Mouse (Mus musculus): Measurements from ENCODE around the gene Nop53. TPM values are rescaled to one million over a fixed set of nuclear protein-coding genes. Genes with fewer than 3 reads are reported as not detected.
"Not testable (repeated sequence)": the region's sequence is repeated elsewhere in the genome, so short reads cannot be mapped to it uniquely, and the experiment has no call there.

Nop53 gene
- total RNA-seq, 1 experiment from 2014 or later, result 260 TPM

- no peak for ATAC-seq (ENCODE audit: extremely low read depth, insufficient number of reproducible peaks, low FRiP score, poor library complexity, severe bottlenecking)
Observed at GRCm38 (mm10) chr7:15933437-15934359, 12.2 kb downstream of the Nop53 start.

- ATAC-seq (ENCODE audit: extremely low read depth, insufficient number of reproducible peaks, low FRiP score, poor library complexity, severe bottlenecking), result no peak
Observed at GRCm38 (mm10) chr7:15931635-15932034, 14.2 kb downstream of the Nop53 start.

- no peak for ATAC-seq (ENCODE audit: extremely low read depth, insufficient number of reproducible peaks, low FRiP score, poor library complexity, severe bottlenecking)
Observed at GRCm38 (mm10) chr7:15930543-15930942, 15.3 kb downstream of the Nop53 start.

GRCm38 (mm10) chr7:15929910-15930309 is 16.0 kb downstream of the Nop53 start:
- ATAC-seq (ENCODE audit: extremely low read depth, insufficient number of reproducible peaks, low FRiP score, poor library complexity, severe bottlenecking), result peak; percentile 69

GRCm38 (mm10) chr7:15922220-15922773 is 23.6 kb downstream of the Nop53 start, which contains the start of gene Selenow:
Gene Selenow, minus strand, starts transcription at chr7:15922402.
- peak; percentile 83 for ATAC-seq (ENCODE audit: extremely low read depth, insufficient number of reproducible peaks, low FRiP score, poor library complexity, severe bottlenecking)

GRCm38 (mm10) chr7:15921796-15922195 is 24.1 kb downstream of the Nop53 start:
- ATAC-seq (ENCODE audit: extremely low read depth, insufficient number of reproducible peaks, low FRiP score, poor library complexity, severe bottlenecking), result 0 out of 2 replicates have a peak, but pooled peaks have one; percentile 8

GRCm38 (mm10) chr7:15920645-15921190 is 25.2 kb downstream of the Nop53 start:
- ATAC-seq (ENCODE audit: extremely low read depth, insufficient number of reproducible peaks, low FRiP score, poor library complexity, severe bottlenecking), result no peak

- ATAC-seq (ENCODE audit: extremely low read depth, insufficient number of reproducible peaks, low FRiP score, poor library complexity, severe bottlenecking), result no peak
Observed at GRCm38 (mm10) chr7:15919947-15920346, 25.9 kb downstream of the Nop53 start.

- no peak for ATAC-seq (ENCODE audit: extremely low read depth, insufficient number of reproducible peaks, low FRiP score, poor library complexity, severe bottlenecking)
Observed at GRCm38 (mm10) chr7:15918371-15918770, 27.5 kb downstream of the Nop53 start.

- no peak for ATAC-seq (ENCODE audit: extremely low read depth, insufficient number of reproducible peaks, low FRiP score, poor library complexity, severe bottlenecking)
Observed at GRCm38 (mm10) chr7:15916996-15917395, 28.9 kb downstream of the Nop53 start.

GRCm38 (mm10) chr7:15916134-15916723 is 29.6 kb downstream of the Nop53 start:
- ATAC-seq (ENCODE audit: extremely low read depth, insufficient number of reproducible peaks, low FRiP score, poor library complexity, severe bottlenecking), result no peak

GRCm38 (mm10) chr7:15915695-15916094 is 30.2 kb downstream of the Nop53 start:
- ATAC-seq (ENCODE audit: extremely low read depth, insufficient number of reproducible peaks, low FRiP score, poor library complexity, severe bottlenecking), result not testable (repeated sequence)

- ATAC-seq (ENCODE audit: extremely low read depth, insufficient number of reproducible peaks, low FRiP score, poor library complexity, severe bottlenecking), result no peak
Observed at GRCm38 (mm10) chr7:15914751-15915150, 31.1 kb downstream of the Nop53 start.

- peak; percentile 62; the same call in 1 of the 2 replicates for ATAC-seq (ENCODE audit: extremely low read depth, insufficient number of reproducible peaks, low FRiP score, poor library complexity, severe bottlenecking)
Observed at GRCm38 (mm10) chr7:15914252-15914651, 31.6 kb downstream of the Nop53 start.

- peak; percentile 66 for ATAC-seq (ENCODE audit: extremely low read depth, insufficient number of reproducible peaks, low FRiP score, poor library complexity, severe bottlenecking)
Observed at GRCm38 (mm10) chr7:15912183-15912582, 33.7 kb downstream of the Nop53 start.

GRCm38 (mm10) chr7:15910521-15910920 is 35.4 kb downstream of the Nop53 start:
- ATAC-seq (ENCODE audit: extremely low read depth, insufficient number of reproducible peaks, low FRiP score, poor library complexity, severe bottlenecking), result no peak

GRCm38 (mm10) chr7:15907971-15908590 is 37.8 kb downstream of the Nop53 start:
- no peak for ATAC-seq (ENCODE audit: extremely low read depth, insufficient number of reproducible peaks, low FRiP score, poor library complexity, severe bottlenecking)

- no peak for ATAC-seq (ENCODE audit: extremely low read depth, insufficient number of reproducible peaks, low FRiP score, poor library complexity, severe bottlenecking)
Observed at GRCm38 (mm10) chr7:15906602-15907001, 39.3 kb downstream of the Nop53 start.

- no peak for ATAC-seq (ENCODE audit: extremely low read depth, insufficient number of reproducible peaks, low FRiP score, poor library complexity, severe bottlenecking)
Observed at GRCm38 (mm10) chr7:15905861-15906260, 40.0 kb downstream of the Nop53 start.

Data from neutrophil, adult 5-6 weeks (primary cell).